Mouse (Mus musculus) liver, adult 2 months (tissue): ENCODE results near the gene Lepr.

Experiments used
- CTCF ChIP-seq: fragments of 200-500 bp; IDR thresholded peaks from 2 replicates; pipeline ENCODE4 v1.5.1; 2011; ENCODE audit warnings: low read depth, low read length, control low read depth
- POLR2A ChIP-seq: fragments of 200-500 bp; IDR thresholded peaks from 2 replicates; pipeline ENCODE4 v1.6.1; 2011; ENCODE audit warnings: low read length, control low read depth; ENCODE audit not compliant: insufficient read depth; ENCODE audit errors: extremely low read depth

GRCm38 (mm10) chr4:101707953-101708352 is 9.3 kb upstream of the Lepr start:
- no peak for TF ChIP-seq CTCF
- no peak for TF ChIP-seq POLR2A
